Mouse (Mus musculus) cerebellum, postnatal 4 days (tissue): Measurements from ENCODE around the gene Gm20388.
A peak's percentile ranks its signal among the peaks of the same experiment; 100 is the strongest.

Source experiments
- DNase-seq, 2 experiments: peaks; one replicate each; pipeline ENCODE4 v3.0.0; 2022; ENCODE audit warnings: low spot score in 2 of 2, mixed read lengths in 1 of 2

Gm20388 gene

GRCm38 (mm10) chr8:120559654-120560053 lies 649.0 kb downstream of the Gm20388 start:
- DNase-seq, result no peak

- DNase-seq, result no peak
These were observed 649.9 kb downstream of the Gm20388 start for GRCm38 (mm10) chr8:120560535-120560934.

GRCm38 (mm10) chr8:120561539-120562435 lies 651.1 kb downstream of the Gm20388 start:
- no peak for DNase-seq

GRCm38 (mm10) chr8:120562680-120563347 lies 652.2 kb downstream of the Gm20388 start:
- DNase-seq, result no peak

GRCm38 (mm10) chr8:120563348-120563724 lies 652.7 kb downstream of the Gm20388 start:
- no peak for DNase-seq

- peak in 1 of 2 experiments; percentile 81 for DNase-seq
These were observed 653.5 kb downstream of the Gm20388 start for GRCm38 (mm10) chr8:120563851-120564837.

GRCm38 (mm10) chr8:120565151-120565711 lies 654.6 kb downstream of the Gm20388 start:
- DNase-seq, result no peak

- no peak for DNase-seq
These were observed 656.0 kb downstream of the Gm20388 start for GRCm38 (mm10) chr8:120566681-120567080.

- DNase-seq, result no peak
These were observed 657.1 kb downstream of the Gm20388 start for GRCm38 (mm10) chr8:120567731-120568130.

GRCm38 (mm10) chr8:120568164-120568798 lies 657.6 kb downstream of the Gm20388 start:
- no peak for DNase-seq

GRCm38 (mm10) chr8:120569123-120569522 lies 658.5 kb downstream of the Gm20388 start:
- DNase-seq, result no peak

GRCm38 (mm10) chr8:120569939-120570715 lies 659.5 kb downstream of the Gm20388 start:
- peak; percentile 79 to 86 for DNase-seq

GRCm38 (mm10) chr8:120571561-120571960 lies 660.9 kb downstream of the Gm20388 start:
- DNase-seq, result no peak

- no peak for DNase-seq
These were observed 661.9 kb downstream of the Gm20388 start for GRCm38 (mm10) chr8:120572534-120572933.

- DNase-seq, result no peak
These were observed 663.2 kb downstream of the Gm20388 start for GRCm38 (mm10) chr8:120573866-120574265.

GRCm38 (mm10) chr8:120574941-120575340 lies 664.3 kb downstream of the Gm20388 start:
- DNase-seq, result no peak

- no peak for DNase-seq
These were observed 665.2 kb downstream of the Gm20388 start for GRCm38 (mm10) chr8:120575801-120576200.

GRCm38 (mm10) chr8:120577821-120578220 lies 667.2 kb downstream of the Gm20388 start:
- DNase-seq, result no peak

- no peak for DNase-seq
These were observed 669.8 kb downstream of the Gm20388 start for GRCm38 (mm10) chr8:120580336-120581000.
